Mouse (Mus musculus) thymus, postnatal 25 days (tissue): Measurements from ENCODE around the gene Dlat.

ENCODE experiments used
- DNase-seq: peaks from one replicate; pipeline ENCODE4 v3.0.0; 2022

Gene Dlat

GRCm38 (mm10) chr9:50590856-50591518, 68.6 kb downstream of the Dlat start:
- no peak for DNase-seq

- no peak for DNase-seq
Observed at GRCm38 (mm10) chr9:50586955-50587354, 72.6 kb downstream of the Dlat start.

- DNase-seq = no peak
Observed at GRCm38 (mm10) chr9:50585145-50585818, 74.3 kb downstream of the Dlat start.
